Mouse (Mus musculus): ENCODE measurements around the gene Kcnq1.

The Kcnq1 gene

DNA sequence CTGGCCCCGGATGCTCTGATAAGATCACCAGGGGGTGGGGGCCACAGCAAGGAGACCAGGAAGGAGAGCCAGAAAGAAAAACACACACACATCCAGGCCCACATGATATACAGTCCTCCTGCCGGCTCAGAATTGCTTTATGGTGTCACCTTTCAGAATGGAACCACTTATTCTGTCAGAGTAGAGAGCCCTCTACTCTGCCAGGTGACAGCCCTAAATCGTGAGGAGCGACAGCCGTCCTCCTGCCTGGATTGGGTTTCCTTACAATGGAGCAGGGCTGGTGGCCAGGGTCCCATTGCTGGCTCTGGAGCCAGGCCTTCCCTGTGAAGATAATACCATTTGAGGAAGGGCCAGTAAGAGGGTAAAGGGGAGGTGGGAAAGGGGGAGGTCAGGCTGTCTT lies 212.3 kb downstream of the Kcnq1 start:
- no peak for DNase-seq (ENCODE audit: low read depth)

DNA sequence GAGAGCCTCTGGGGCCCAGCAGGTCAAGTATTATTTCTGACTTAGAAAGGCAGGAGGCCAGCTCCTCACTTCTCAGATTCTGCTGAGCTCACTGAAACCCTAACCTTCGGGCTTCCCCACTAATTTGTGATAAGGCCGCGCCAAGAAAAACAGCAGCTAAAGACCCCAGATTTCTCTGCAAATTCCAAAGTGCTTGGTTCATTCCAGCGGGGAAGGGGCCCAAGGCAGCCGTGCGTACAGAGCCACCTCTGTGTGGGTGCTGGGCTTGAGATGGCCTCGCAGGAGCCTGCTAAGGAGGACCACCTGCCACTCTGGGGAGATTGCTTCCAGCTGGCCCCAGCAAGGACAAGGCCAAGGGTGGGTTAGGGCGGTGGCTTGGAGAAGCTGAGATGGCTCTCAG lies 214.2 kb downstream of the Kcnq1 start:
- no peak for DNase-seq (ENCODE audit: low read depth)

DNA sequence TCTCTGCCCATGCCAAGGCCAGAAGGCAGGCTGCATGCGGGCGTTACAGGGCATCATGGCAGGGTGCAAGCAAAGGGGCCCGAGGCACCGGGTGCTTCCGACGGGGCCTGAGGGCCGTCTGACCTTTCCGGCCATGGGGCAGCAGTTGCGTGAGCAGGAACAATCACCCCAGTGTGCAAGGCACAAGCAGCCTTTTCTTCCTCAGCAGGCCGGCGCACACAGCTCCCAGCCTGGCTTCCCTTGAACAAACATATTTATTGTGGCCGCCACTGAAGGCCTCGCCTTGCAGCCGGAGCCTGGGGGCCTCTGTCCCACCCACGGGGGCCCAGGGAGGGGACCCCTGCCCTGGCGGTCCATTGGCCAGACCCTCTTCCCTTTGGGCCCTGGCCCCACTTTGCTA lies 218.9 kb downstream of the Kcnq1 start:
- DNase-seq (ENCODE audit: low read depth) = no peak

DNA sequence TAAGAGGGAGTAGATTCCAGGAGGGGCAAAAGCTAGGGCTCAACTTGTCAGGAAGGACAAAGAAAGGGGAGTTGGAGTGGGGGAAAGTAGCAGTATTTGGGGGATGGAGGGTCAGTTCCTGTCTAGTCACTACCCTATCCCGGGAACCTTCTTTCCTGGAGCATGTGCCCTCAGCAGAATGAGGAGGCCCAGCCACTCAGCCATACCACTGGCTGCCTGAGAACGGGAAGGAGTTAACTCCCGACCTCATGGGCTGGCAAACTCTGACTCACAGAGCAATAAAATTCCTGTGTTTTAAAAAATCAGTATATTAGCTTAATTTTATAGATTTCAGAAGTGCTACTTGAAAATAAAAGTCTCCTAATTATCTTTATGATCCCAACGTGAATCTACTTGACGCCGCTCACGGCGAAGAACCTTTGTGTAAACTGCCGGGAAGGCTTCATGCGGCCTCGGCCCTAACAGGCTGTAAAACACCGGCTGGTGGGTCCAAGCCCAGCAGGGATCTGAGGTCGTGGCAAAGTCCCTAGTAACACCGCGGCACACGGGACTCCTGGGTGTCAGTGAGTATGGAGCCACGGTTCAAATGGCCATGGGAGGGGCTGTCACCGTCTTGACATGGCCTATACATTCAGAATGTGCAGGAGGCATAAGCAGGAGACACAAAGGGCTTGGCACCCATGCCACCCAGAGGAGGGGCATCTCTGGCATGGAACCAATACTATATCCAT lies 222.2 kb downstream of the Kcnq1 start:
- DNase-seq (ENCODE audit: low read depth) = no peak

DNA sequence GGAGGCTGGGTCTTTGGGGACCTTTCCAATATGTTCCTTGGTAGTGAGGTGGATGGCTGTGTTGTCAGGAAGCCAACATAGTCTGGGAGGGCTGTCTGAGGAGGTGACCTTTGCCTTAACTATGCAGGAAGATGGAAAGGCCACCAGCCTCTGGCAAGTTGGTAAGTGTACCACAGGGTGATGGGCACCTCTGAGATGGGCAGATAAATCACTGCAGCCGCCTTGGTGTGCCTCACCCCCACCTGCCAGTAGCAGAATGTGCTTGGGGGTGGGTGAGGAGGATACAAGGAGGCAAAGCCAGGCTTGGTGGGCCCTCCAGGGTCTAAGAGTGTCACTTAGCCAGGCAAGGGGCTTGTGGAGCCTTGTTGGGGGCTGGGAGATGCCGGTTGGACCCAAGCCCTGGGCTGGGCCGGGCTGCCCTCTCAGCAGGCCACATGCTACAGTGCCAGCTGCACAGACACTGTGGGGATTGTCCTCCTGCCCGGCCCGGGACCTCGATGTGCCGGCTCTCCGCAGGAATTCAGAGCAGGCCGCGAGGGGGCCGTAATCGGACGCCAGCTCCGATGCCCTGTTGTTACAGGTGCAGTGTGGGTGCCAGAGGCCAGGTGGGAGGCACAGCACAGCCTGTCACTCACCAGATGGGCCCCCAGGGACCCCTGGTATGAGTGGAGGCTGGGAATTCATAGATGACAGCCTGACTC lies 223.1 kb downstream of the Kcnq1 start:
- no peak for DNase-seq (ENCODE audit: low read depth)

DNA sequence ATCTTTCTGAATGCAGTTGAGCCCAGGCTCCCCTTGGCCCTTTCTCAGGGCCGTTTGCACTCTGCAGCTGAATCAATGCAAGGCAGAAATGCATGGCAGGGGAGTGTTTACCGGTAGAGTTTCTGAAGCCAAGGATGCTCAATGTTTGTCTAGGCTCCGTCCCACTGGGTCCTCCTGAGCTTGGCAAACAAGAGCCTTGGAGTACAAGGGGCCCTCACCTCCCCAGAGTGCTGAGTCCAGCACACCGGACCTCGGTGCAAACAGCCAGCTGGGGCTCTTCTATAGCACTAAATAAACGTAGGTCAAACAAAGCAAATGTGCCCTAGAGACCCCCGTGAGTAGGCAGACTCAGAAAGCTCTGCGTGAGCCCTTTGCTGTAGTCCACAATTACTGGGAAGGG lies 226.9 kb downstream of the Kcnq1 start:
- no peak for DNase-seq (ENCODE audit: low read depth)

DNA sequence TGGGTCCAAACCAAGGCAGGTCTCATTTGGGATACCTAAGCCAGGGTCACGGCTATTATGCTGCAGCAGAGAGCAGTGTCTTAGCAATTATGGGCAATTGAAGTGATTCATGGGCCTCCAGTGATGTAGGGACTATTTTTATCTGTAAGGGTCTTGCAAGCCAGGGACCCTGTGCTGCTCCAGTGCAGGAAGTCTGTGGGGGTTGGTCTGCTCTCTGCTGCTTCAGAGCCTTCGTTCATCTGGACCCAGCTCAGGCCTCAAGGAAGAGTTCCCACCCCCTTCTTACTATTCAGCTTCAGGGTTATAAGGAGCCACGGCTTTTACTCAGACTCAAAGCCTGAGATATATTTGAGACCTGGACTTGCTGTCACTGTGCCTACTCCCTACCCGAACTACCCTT lies 227.4 kb downstream of the Kcnq1 start:
- DNase-seq (ENCODE audit: low read depth) = no peak

DNA sequence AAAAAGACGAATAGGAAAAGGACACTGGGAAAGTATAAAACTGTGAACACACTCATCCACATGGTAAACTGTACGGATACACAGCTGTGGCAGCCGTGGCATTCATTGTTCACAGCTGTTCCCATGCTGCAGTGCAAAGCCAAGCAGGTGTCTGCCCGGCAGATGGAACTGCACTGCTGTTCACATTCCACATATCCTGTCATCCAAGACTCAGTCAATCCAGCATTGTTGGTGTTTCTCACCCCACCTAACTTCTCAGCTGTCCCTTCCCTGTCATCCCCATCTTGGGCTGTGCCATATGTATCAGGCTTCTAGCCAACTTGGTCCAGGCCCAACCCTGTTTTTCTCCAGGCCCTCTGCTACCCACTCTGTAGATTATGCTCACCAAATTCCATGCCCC lies 232.5 kb downstream of the Kcnq1 start:
- DNase-seq (ENCODE audit: low read depth) = no peak

DNA sequence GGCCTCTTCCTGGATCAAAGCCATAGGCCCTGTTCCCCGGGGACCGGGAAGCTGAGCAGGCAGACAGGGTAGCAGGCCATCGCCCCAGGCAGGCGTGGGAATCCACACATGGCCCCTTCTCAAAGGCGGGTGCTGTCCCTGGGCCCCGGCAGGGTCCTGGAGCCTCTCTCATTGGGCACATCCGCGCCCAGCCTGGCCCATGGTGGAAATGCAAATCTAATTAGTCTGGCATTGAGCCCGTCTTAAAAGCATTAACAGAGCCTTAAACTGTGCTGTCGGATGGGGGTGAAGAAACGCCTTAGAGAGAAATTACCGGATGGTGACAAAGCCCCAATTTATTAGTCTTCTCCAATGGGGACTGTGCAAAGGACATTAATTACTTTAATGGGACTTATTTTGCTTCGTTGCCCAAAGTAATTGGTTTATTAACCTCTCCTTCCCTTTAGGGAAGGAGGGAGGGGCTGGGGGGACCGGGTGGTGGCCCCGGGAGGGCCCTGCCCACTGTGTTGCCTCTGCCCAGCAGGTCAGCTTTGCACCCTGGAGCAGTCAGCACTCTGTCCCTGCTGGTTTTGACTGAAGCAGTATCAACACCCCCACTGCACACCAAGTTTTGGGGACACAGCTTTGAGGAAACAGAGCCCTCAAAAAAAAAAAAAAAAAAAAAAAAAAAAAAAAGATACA lies 234.6 kb downstream of the Kcnq1 start:
- no peak for DNase-seq (ENCODE audit: low read depth)

DNA sequence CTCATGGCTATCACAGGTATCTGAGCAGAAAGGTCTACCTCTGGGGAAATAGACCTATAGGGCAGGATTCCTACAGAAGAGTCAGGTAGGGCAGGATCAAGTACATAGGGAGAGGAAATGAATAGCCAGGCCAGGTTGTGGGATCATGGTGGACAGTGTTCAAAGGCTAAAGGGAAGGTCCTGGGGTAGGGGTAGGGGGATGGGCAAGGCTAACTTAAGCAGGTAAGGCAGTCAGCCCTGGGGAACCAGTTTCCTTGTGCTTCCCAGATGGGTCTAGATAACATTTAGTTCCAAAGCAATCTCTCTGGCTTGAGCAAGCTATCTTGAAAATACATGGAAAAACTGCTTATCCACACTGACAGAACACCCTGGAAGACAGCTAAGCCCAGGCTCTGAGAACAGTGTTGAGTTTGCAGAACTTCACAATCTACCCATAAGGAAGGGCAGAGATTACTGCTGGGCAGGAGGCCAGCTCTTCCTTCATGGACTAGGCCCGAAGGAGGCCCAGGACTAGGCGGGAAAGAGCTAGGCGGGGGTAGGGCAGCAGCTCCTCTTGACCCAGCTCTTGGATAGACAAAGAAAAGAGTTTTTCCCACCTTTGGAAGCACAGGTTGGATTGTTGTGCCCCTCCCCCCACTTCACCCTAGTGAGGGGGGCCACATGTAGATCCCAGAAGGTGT lies 235.3 kb downstream of the Kcnq1 start:
- no peak for DNase-seq (ENCODE audit: low read depth)

DNA sequence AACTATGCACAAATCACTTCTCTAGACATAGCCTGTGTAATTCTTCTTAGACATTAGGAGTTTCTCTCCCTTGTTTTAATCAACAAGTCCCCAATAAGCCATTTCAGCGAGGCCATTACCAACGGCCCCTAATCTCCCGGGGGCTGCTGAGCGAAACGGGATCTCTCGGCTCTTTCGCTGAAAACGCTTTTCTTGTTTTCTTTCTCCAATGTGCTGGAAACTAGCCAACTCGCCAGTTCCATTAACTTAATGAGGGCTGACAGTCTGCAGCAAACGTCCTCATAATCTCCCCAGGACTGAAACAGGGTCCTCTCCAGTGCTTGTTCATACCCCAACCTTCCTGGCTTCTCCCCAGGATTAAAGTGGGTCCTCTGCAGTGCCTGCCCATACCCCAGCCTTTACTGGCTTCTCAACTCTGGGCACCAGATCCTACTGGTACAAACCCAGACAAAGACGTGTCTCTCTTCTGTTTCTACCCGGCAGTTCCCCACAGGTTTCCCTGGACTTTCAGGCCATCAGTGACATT lies 237.7 kb downstream of the Kcnq1 start:
- DNase-seq (ENCODE audit: low read depth) = no peak

DNA sequence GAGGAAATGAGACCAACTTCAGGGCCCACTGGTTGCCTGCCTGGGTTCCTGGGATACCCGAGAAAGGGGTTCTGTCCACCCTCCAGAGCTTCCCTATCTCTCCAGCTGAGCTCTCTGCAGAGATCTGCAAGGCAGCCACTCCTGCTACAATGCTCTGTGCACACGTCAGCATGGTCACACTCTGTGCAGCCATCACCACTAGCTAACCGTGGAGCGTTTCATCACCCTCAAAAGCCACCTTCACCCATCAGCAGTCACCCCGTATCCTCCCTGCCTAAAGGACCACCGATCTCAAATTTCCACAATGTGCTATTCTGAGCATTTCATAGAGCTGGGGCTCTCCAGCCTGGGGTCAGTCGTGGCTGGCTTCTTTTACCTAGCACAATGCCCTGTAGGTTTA lies 243.1 kb downstream of the Kcnq1 start:
- DNase-seq (ENCODE audit: low read depth) = no peak

DNA sequence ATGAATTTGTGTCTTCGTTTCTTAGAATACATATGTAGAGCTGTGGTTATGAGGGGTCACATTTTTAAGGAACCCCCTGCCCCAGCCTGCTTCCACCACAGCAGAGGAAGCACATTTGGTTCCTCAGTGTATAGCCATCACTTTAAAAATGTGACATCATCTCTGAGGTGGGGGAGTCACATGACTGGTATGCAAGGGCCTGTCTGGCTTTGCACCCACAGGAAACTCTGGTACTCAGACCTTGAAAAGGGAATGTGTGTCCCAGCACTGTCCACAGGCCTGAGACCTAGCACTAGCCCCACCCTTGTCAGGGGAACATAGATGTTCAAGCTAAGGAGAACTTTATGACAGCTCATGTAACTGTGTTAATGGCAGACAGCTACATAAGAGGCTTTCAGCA lies 243.7 kb downstream of the Kcnq1 start:
- no peak for DNase-seq (ENCODE audit: low read depth)

DNA sequence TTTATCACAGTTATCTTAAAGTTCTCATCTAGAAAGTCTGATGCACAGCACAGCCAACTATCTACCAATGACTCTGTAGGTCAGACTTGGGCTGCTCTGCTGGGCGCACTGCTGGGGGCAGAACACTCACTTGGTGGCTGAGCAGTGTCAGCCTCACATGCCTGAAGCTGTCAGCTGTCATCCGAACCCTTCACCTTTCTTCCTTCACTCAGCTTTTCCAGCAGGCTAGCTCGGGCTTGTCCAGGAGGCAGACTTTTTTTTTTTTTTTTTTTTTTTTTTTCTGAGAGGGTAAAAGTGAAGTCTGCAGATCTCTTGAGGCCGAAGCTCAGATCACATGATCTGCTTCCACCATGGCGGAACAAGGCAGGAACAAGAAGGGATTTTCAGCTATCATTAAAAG lies 249.7 kb downstream of the Kcnq1 start:
- DNase-seq (ENCODE audit: low read depth) = no peak

DNA sequence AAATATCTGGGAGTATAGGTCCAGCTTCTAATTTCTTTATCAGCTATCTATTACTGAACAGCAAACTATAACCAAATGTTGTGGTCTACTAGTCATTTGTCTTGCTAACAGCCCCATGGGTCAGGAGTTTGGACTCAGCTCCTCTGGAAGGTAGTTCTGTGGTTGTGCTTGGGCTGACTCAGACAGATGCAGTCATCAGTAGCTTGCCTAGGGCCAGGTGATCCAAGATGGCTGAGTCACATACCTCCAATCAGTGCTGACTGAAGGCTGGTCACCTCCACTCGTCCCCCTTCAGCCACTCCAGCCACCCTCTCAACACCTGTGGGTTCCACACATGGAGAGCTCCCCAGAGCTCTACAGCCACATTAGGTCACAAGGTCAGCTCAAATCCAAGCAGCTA lies 250.9 kb downstream of the Kcnq1 start:
- no peak for DNase-seq (ENCODE audit: low read depth)

DNA sequence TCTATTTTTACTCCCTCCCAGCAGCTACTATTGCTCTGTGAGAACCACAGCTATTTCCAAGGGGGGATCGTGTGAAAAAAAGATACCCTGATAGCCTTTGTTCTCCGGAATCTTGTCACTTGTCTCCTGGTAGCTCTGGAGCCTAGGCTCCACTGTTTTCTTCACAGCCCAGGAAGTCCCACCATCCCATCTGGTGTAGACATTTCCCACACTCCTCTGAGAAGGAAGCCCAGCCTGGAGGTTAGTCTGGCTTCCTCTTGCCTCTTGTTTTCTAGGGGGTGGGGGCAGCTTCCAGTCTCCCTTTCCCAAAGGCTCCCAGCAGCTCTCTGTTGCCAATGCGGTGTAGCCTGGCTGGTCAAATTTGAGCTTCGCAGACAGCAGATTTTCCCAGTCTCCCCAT lies 251.7 kb downstream of the Kcnq1 start:
- DNase-seq (ENCODE audit: low read depth) = no peak

DNA sequence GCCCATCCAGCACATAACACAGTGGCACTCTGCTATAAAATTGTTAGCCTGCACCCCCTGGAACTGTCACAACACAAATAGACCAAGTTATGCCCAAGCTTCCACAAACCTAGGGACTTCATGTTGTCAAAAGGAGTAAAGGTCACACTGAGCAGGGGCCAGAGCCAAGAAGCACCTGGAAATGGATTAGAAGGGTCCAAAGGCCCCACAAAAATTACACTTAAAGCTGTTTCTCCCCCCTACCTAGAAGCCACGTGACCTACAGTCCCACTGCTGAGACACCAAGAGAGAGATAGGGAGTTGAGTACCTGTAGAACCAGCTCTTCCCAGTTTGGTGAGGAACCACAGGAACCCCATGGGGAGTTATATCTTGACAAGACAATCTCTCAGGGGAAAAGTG lies 253.6 kb downstream of the Kcnq1 start:
- DNase-seq (ENCODE audit: low read depth) = no peak

DNA sequence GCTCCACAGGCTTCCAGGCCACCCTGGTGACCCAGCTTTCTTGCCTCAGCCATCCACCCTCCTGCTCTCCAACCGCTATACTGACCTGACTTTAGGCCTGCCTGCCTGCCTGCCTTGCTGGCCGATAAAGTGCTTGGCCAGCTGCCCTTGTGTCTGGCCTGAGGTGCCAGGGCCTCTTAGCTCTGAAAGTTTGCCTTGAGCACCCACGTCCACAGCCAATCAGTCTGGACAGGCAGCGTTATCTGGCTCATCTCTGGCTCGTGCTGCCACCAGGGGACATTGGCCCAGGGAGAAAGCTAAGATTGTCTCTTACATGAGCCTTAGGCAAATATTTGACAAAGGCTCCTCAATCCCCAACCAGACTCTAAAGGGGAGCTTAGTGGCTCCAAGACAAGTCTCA lies 254.6 kb downstream of the Kcnq1 start:
- DNase-seq (ENCODE audit: low read depth) = no peak

DNA sequence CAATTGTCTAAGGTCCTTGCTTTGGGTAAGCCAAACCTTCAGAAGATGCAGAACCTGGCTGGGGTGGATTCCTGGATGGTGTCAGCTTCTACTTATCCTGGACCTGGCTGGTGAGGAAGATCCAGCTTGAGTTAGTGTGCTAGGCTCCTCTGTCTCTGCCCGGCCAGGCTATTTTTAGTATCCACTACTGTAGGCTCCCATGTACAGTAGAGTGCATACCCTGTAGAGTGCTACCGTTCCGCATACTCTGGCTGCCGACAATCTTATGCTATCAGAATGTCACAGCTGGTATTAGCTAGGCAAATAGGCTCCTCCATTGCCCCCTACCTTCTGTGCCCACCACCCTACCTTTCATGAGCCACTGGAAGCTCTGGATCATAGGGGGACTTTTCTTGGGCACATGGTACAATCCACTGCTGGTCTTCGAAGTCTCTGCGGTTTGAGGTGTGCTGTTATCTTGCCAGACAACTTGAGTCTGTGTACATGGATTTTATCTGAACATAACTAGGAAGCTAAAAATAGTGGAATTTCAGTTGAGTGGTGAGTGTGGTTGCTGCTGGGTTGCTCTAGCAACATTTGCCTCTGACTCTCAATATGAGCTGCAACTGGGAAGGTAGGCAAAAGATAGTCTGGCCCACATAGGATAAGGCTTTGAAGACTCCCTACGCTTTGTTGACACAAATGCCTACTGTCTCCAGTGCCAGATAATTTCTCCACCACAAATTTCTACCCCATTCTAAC lies 258.1 kb downstream of the Kcnq1 start:
- DNase-seq (ENCODE audit: low read depth) = no peak

DNA sequence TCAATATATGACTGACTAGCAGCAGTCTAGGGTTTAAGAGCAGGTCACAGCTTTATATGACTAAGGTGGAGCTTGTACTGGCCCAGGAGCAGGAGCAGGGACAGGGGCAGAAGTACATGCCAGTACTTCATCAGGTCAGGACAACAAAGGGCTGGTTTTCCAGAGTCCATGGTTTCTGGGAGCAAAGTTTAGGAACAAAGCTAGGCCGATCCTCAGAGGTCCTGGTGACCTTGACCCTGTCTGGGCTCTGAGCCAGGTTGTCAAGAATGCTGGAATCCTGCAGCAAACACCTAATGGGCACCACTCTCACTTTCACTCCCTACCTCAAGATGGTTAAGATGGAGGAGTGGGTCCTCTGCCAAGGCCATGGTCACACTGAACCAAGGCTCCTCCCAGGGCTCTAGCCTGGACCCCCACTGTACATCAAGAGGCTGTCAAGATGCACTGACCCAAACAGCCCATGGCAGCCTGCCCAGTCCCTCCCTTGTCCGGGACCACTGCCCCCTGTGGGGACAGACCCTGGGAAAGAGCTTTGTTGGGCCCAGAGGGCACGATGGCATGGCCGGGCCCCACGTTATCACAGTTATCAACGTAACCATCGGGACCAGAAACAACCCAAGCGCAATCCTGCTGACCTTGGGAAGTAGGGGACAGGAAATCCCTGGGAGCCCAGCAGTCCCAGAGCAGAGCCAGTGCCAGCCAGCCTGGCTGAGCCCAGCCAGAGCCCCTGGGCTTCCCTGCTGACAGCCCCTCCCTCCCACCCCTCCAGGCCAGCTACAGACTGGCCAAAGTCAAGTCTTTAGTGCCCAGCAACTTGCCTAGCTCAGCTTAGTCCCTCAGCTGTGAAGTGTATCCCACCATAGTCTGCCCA lies 259.0 kb downstream of the Kcnq1 start:
- no peak for DNase-seq (ENCODE audit: low read depth)

Data from c-Kit-positive CD71-negative TER-119-negative erythroid progenitor cells, embryonic 14.5 days (primary cell).